Mouse (Mus musculus): ENCODE measurements around the gene Gm12184. TPM values are rescaled to one million over a fixed set of nuclear protein-coding genes. Genes with fewer than 3 reads are reported as not detected.

Gm12184 gene
- polyA plus RNA-seq, 1 experiment from 2014 or later: 4.0 TPM

DNA sequence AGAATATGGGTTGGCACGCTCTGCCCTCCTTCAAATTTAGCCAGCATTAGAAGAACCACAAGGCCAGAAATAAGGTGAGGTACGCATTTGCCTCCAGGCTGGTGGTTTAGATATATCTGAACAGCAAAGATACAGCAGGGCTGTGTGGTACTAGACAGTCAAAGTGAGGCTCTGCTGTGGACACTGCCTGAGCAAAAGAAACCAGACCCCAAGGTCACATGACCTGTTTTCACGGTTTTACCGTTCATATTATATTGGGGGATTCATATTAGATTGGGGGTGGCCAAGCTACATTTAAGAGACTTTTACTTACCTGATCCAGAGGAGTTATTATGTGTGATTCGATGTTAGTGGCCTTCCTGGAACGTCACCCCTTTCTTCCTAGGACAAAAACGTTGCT lies 44.3 kb upstream of the Gm12184 start:
- H3K9ac ChIP-seq (ENCODE audit: low read depth, low read length): peak overlapping the region; percentile 76
- 0 out of 2 replicates have a peak, but pooled peaks cover 2% of the 10 kb centered on the region for H3K36me3 ChIP-seq (ENCODE audit: control insufficient read depth, insufficient read depth, low read length)
- H3K4me3 ChIP-seq (ENCODE audit: low read depth, low read length): peak overlapping the region; percentile 57
- 27% methylated on average over 7 of the region's 7 CpGs for WGBS (ENCODE audit: insufficient replicate concordance)
- H3K27ac ChIP-seq (ENCODE audit: low read depth, low read length): peak overlapping the region; percentile 35; the same call in 1 of the 2 replicates
- ATAC-seq (replicated peaks; ENCODE audit: insufficient number of reproducible peaks, low FRiP score, low TSS enrichment): no peak
- no peaks in the 10 kb centered on the region for H3K27me3 ChIP-seq (ENCODE audit: control insufficient read depth, insufficient read depth, low read length)
- H3K4me1 ChIP-seq (ENCODE audit: control insufficient read depth, insufficient read depth, low read length): peaks cover 13% of the 10 kb centered on the region
- no peaks in the 10 kb centered on the region for H3K9me3 ChIP-seq (replicated peaks; ENCODE audit: control insufficient read depth, low read length)
- H3K4me2 ChIP-seq: peak overlapping the region; percentile 74

- Histone ChIP-seq H3K4me3 (ENCODE audit: low read depth, low read length) (0 out of 2 replicates have a peak overlapping the region, but pooled peaks have one; percentile 8), H3K9ac (ENCODE audit: low read depth, low read length) (peak overlapping the region; percentile 54; the same call in 1 of the 2 replicates), H3K36me3 (ENCODE audit: control insufficient read depth, insufficient read depth, low read length) (0 out of 2 replicates have a peak, but pooled peaks cover 2% of the 10 kb centered on the region), H3K4me2 (peak overlapping the region; percentile 74), H3K4me1 (ENCODE audit: control insufficient read depth, insufficient read depth, low read length) (peaks cover 13% of the 10 kb centered on the region), H3K27me3 (ENCODE audit: control insufficient read depth, insufficient read depth, low read length) (no peaks in the 10 kb centered on the region), H3K9me3 (replicated peaks; ENCODE audit: control insufficient read depth, low read length) (no peaks in the 10 kb centered on the region), H3K27ac (ENCODE audit: low read depth, low read length) (peak overlapping the region; percentile 55; the same call in 1 of the 2 replicates)
- WGBS (ENCODE audit: insufficient replicate concordance): 61% methylated on average over 7 of the region's 7 CpGs
- no peak for ATAC-seq (replicated peaks; ENCODE audit: insufficient number of reproducible peaks, low FRiP score, low TSS enrichment)
These were observed 43.1 kb upstream of the Gm12184 start for GRCm38 (mm10) chr11:48869380-48870110.

- peaks cover 11% of the 10 kb centered on the region for H3K4me1 ChIP-seq (ENCODE audit: control insufficient read depth, insufficient read depth, low read length)
- no peak overlapping the region for H3K4me2 ChIP-seq
- ATAC-seq (replicated peaks; ENCODE audit: insufficient number of reproducible peaks, low FRiP score, low TSS enrichment): no peak
- no peak overlapping the region for H3K4me3 ChIP-seq (ENCODE audit: low read depth, low read length)
- H3K27me3 ChIP-seq (ENCODE audit: control insufficient read depth, insufficient read depth, low read length): no peaks in the 10 kb centered on the region
- 91% methylated on average over 9 of the region's 9 CpGs for WGBS (ENCODE audit: insufficient replicate concordance)
- no peaks in the 10 kb centered on the region for H3K9me3 ChIP-seq (replicated peaks; ENCODE audit: control insufficient read depth, low read length)
- no peak overlapping the region for H3K9ac ChIP-seq (ENCODE audit: low read depth, low read length)
- no peak overlapping the region for H3K27ac ChIP-seq (ENCODE audit: low read depth, low read length)
- H3K36me3 ChIP-seq (ENCODE audit: control insufficient read depth, insufficient read depth, low read length): 0 out of 2 replicates have a peak, but pooled peaks cover 2% of the 10 kb centered on the region
These were observed 40.0 kb upstream of the Gm12184 start for GRCm38 (mm10) chr11:48866481-48866880.

GRCm38 (mm10) chr11:48863808-48864207 lies 37.4 kb upstream of the Gm12184 start:
- H3K9ac ChIP-seq (ENCODE audit: low read depth, low read length): no peak overlapping the region
- ATAC-seq (replicated peaks; ENCODE audit: insufficient number of reproducible peaks, low FRiP score, low TSS enrichment): no peak
- 78% methylated on average over 3 of the region's 3 CpGs for WGBS (ENCODE audit: insufficient replicate concordance)
- peaks cover under 1% of the 10 kb centered on the region for H3K4me1 ChIP-seq (ENCODE audit: control insufficient read depth, insufficient read depth, low read length)
- H3K36me3 ChIP-seq (ENCODE audit: control insufficient read depth, insufficient read depth, low read length): 0 out of 2 replicates have a peak, but pooled peaks cover 2% of the 10 kb centered on the region
- no peak overlapping the region for H3K4me3 ChIP-seq (ENCODE audit: low read depth, low read length)
- H3K9me3 ChIP-seq (replicated peaks; ENCODE audit: control insufficient read depth, low read length): no peaks in the 10 kb centered on the region
- H3K4me2 ChIP-seq: no peak overlapping the region
- no peak overlapping the region for H3K27ac ChIP-seq (ENCODE audit: low read depth, low read length)
- no peaks in the 10 kb centered on the region for H3K27me3 ChIP-seq (ENCODE audit: control insufficient read depth, insufficient read depth, low read length)

GRCm38 (mm10) chr11:48862784-48863319 lies 36.4 kb upstream of the Gm12184 start:
- WGBS (ENCODE audit: insufficient replicate concordance): 79% methylated on average over 1 of the region's 1 CpGs
- ATAC-seq (replicated peaks; ENCODE audit: insufficient number of reproducible peaks, low FRiP score, low TSS enrichment): no peak
- Histone ChIP-seq H3K4me1 (ENCODE audit: control insufficient read depth, insufficient read depth, low read length) (no peaks in the 10 kb centered on the region), H3K4me3 (ENCODE audit: low read depth, low read length) (no peak overlapping the region), H3K27me3 (ENCODE audit: control insufficient read depth, insufficient read depth, low read length) (no peaks in the 10 kb centered on the region), H3K9me3 (replicated peaks; ENCODE audit: control insufficient read depth, low read length) (no peaks in the 10 kb centered on the region), H3K4me2 (no peak overlapping the region), H3K9ac (ENCODE audit: low read depth, low read length) (no peak overlapping the region), H3K27ac (ENCODE audit: low read depth, low read length) (no peak overlapping the region), H3K36me3 (ENCODE audit: control insufficient read depth, insufficient read depth, low read length) (0 out of 2 replicates have a peak, but pooled peaks cover 2% of the 10 kb centered on the region)

DNA sequence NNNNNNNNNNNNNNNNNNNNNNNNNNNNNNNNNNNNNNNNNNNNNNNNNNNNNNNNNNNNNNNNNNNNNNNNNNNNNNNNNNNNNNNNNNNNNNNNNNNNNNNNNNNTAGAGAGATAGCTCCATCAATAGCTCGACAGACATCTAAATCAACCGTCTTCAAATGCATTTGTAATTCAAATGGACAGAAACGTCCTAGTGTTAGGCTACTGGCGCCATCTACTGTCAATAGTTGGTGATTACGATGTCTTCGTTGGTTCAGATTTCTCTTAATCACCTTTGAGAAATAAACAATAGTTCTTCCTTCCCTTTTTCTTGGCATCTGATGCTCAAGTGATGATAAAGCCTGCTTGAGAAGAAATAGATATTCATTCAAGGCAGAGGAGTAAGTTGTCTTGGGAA lies 32.6 kb upstream of the Gm12184 start:
- H3K27ac ChIP-seq (ENCODE audit: low read depth, low read length): no peak overlapping the region
- no peaks in the 10 kb centered on the region for H3K36me3 ChIP-seq (ENCODE audit: control insufficient read depth, insufficient read depth, low read length)
- peak overlapping the region; percentile 75 for H3K4me2 ChIP-seq
- no peak for ATAC-seq (replicated peaks; ENCODE audit: insufficient number of reproducible peaks, low FRiP score, low TSS enrichment)
- no peaks in the 10 kb centered on the region for H3K9me3 ChIP-seq (replicated peaks; ENCODE audit: control insufficient read depth, low read length)
- H3K4me1 ChIP-seq (ENCODE audit: control insufficient read depth, insufficient read depth, low read length): peaks cover 6% of the 10 kb centered on the region; the same call in 1 of the 2 replicates
- WGBS (ENCODE audit: insufficient replicate concordance): under 1% methylated on average over 6 of the region's 6 CpGs
- H3K9ac ChIP-seq (ENCODE audit: low read depth, low read length): no peak overlapping the region
- no peak overlapping the region for H3K4me3 ChIP-seq (ENCODE audit: low read depth, low read length)
- no peaks in the 10 kb centered on the region for H3K27me3 ChIP-seq (ENCODE audit: control insufficient read depth, insufficient read depth, low read length)

DNA sequence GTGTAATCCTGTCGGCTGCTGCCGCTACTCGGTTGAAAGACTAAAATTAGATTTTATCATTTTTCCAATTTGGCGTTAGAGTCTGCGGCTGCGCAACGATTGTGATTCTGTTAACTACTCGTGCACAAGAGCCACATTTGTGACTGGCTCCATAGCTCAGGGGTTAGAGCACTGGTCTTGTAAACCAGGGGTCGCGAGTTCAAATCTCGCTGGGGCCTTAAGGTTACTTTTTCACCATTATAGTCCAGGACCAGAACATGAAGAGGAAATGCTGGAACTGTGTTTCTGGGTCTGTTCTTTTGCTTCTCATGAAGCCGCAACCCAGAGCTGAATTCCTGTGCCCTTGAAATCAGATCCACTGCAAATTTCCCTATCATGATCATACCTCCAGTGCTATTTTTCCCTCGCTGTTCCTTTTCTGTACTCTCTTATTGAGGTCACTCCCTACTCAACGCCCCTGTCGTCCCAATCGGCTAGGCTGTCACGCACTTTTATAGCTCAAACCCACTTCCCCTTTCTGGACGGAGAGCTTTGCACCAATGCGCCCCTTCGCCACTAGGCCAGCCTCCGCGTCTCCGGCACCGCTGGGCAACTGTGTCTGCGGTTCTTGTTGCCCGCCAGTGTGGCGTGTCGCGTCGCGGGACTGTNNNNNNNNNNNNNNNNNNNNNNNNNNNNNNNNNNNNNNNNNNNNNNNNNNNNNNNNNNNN lies 27.2 kb upstream of the Gm12184 start:
- Histone ChIP-seq H3K36me3 (ENCODE audit: control insufficient read depth, insufficient read depth, low read length) (no peaks in the 10 kb centered on the region), H3K27me3 (ENCODE audit: control insufficient read depth, insufficient read depth, low read length) (peaks cover 8% of the 10 kb centered on the region), H3K4me1 (ENCODE audit: control insufficient read depth, insufficient read depth, low read length) (peaks cover 11% of the 10 kb centered on the region; the same call in 1 of the 2 replicates), H3K9me3 (replicated peaks; ENCODE audit: control insufficient read depth, low read length) (peaks cover 3% of the 10 kb centered on the region; the same call in 1 of the 2 replicates), H3K4me2 (peak overlapping the region; percentile 75), H3K27ac (ENCODE audit: low read depth, low read length) (no peak overlapping the region), H3K4me3 (ENCODE audit: low read depth, low read length) (peak overlapping the region; percentile 72), H3K9ac (ENCODE audit: low read depth, low read length) (peak overlapping the region; percentile 67)
- ATAC-seq (replicated peaks; ENCODE audit: insufficient number of reproducible peaks, low FRiP score, low TSS enrichment): peak; percentile 70
- under 1% methylated on average over 31 of the region's 31 CpGs for WGBS (ENCODE audit: insufficient replicate concordance)

DNA sequence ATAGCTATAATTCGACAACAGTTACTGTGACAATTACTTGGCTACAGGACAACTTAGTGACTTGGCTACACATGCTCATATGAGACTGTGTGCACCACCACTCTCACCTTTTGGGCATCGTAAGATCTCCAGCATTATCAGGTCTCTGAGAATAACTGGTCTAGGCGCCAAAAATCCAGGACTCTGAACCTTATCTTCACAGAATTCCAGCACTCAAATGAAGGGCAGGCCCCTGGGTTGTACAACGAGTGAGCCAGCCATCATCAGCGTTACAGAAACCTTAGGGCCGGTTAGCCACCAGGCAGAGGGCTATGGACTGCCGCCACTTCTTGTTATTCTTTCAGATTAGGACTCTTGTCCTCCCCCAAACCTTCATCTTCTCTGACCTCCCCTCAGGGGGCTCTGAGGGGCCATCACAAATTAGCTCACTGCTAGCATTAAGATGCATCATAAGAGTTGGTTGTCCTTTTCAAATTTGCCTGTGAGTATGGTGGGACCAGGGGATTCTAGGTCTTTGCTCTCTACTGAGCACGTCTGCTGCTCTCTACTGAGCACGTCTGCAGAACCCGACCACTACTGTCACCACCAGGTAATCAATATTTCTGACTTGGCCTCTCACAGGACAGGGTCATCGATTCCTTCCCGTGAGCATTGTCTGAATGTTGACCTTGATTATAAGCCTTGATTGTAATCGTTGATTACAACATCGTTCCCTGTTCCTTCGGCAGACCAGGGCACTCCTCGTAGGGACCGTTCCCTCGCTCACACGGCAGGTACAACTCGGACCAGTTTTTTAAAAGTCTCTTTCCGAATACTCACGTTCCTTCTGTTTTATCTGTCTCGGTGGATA lies 26.4 kb upstream of the Gm12184 start:
- Histone ChIP-seq H3K4me1 (ENCODE audit: control insufficient read depth, insufficient read depth, low read length) (peaks cover 11% of the 10 kb centered on the region; the same call in 1 of the 2 replicates), H3K27me3 (ENCODE audit: control insufficient read depth, insufficient read depth, low read length) (peaks cover 14% of the 10 kb centered on the region), H3K9ac (ENCODE audit: low read depth, low read length) (peak overlapping the region; percentile 49; the same call in 1 of the 2 replicates), H3K36me3 (ENCODE audit: control insufficient read depth, insufficient read depth, low read length) (no peaks in the 10 kb centered on the region), H3K27ac (ENCODE audit: low read depth, low read length) (no peak overlapping the region), H3K4me3 (ENCODE audit: low read depth, low read length) (peak overlapping the region; percentile 72), H3K9me3 (replicated peaks; ENCODE audit: control insufficient read depth, low read length) (peaks cover 3% of the 10 kb centered on the region; the same call in 1 of the 2 replicates), H3K4me2 (peak overlapping the region; percentile 75)
- ATAC-seq (replicated peaks; ENCODE audit: insufficient number of reproducible peaks, low FRiP score, low TSS enrichment): no peak; the same call in 1 of the 2 replicates
- 4% methylated on average over 23 of the region's 23 CpGs for WGBS (ENCODE audit: insufficient replicate concordance)
